Mouse (Mus musculus) heart, adult 18-20 months (tissue): ENCODE measurements around the gene Sept9. TPM values are rescaled to one million over a fixed set of nuclear protein-coding genes. Genes with fewer than 3 reads are reported as not detected.

Source experiments
- DNase-seq, 2 experiments: peaks; one replicate each; pipeline ENCODE4 v3.0.0; 2021 to 2022; ENCODE audit warnings: mixed read lengths in 1 of 2
- total RNA-seq, 2 experiments: library from RNA; stranded (reverse); gene quantifications; 2 replicates each; pipeline ENCODE4 v1.2.3; 2021

Gene Sept9
- total RNA-seq, 2 experiments from 2014 or later = 32.7 to 33.4 TPM

- no peak for DNase-seq
Observed at GRCm38 (mm10) chr11:117245846-117246245, 46.4 kb downstream of the Sept9 start.

GRCm38 (mm10) chr11:117246286-117246685, 46.8 kb downstream of the Sept9 start:
- DNase-seq = peak; percentile 51 to 75

- peak; percentile 76 to 89 for DNase-seq
Observed at GRCm38 (mm10) chr11:117246981-117247431, 47.5 kb downstream of the Sept9 start.

GRCm38 (mm10) chr11:117247541-117247940, 48.1 kb downstream of the Sept9 start:
- DNase-seq = peak in 1 of 2 experiments; percentile 25

GRCm38 (mm10) chr11:117248734-117249248, 49.3 kb downstream of the Sept9 start:
- no peak for DNase-seq

- no peak for DNase-seq
Observed at GRCm38 (mm10) chr11:117249282-117249984, 50.0 kb downstream of the Sept9 start.

GRCm38 (mm10) chr11:117249985-117250928, 50.8 kb downstream of the Sept9 start:
- no peak for DNase-seq

GRCm38 (mm10) chr11:117251755-117252154, 52.3 kb downstream of the Sept9 start:
- no peak for DNase-seq

- DNase-seq = no peak
Observed at GRCm38 (mm10) chr11:117252846-117253245, 53.4 kb downstream of the Sept9 start.

GRCm38 (mm10) chr11:117254161-117255107, 55.0 kb downstream of the Sept9 start:
- DNase-seq = no peak

- DNase-seq = no peak
Observed at GRCm38 (mm10) chr11:117255108-117255489, 55.6 kb downstream of the Sept9 start.

GRCm38 (mm10) chr11:117256088-117256487, 56.6 kb downstream of the Sept9 start:
- DNase-seq = peak; percentile 45 to 53

GRCm38 (mm10) chr11:117256840-117257239, 57.4 kb downstream of the Sept9 start:
- DNase-seq = no peak

GRCm38 (mm10) chr11:117257266-117257665, 57.8 kb downstream of the Sept9 start:
- DNase-seq = no peak

- DNase-seq = no peak
Observed at GRCm38 (mm10) chr11:117257842-117258241, 58.4 kb downstream of the Sept9 start.

GRCm38 (mm10) chr11:117259178-117259960, 59.9 kb downstream of the Sept9 start:
- DNase-seq = peak; percentile 30 to 46

- DNase-seq = no peak
Observed at GRCm38 (mm10) chr11:117260631-117261030, 61.2 kb downstream of the Sept9 start.

GRCm38 (mm10) chr11:117263096-117263808, 63.8 kb downstream of the Sept9 start:
- DNase-seq = peak; percentile 52 to 87

GRCm38 (mm10) chr11:117264162-117265021, 64.9 kb downstream of the Sept9 start:
- peak; percentile 73 to 84 for DNase-seq
